Mouse (Mus musculus): ENCODE measurements around the gene Rasl2-9.

DNA sequence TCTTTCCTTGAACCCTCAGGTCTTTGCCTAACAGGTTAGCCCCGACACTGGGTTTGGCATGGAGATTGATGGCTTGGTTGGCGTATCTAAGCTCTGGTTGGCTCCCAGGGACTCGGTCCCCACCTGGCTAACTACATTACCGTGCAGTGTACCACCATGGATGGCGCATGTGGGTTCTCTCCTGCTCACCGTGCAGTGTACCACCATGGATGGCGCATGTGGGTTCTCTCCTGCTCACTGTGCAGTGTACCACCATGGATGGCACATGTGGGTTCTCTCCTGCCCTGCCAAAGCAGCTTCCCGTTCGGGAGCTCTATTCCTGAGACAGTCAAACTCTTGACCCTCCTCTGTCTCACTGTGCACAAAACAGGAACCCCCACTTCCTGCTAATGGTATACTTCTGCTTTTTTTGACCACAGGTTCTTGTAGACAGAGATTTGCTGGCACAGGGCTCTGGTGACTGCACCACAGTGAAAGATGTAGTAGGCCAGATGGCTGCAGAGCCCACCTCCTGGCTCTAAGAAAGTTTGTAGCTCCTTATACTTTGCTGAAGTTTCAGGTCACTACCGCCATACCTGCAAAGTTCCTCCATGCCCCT, 24.6 kb downstream of the Rasl2-9 start:
- no peak for TF ChIP-seq CTCF (IDR thresholded peaks at IDR 0.05; ENCODE audit: control insufficient read depth, insufficient read depth, insufficient replicate concordance, low read depth, low read length)
- TF ChIP-seq POLR2A (IDR thresholded peaks at IDR 0.05; ENCODE audit: control insufficient read depth, low read depth, low read length) = no peak

Data from testis, adult 2 months (tissue).